Mouse (Mus musculus) gastrocnemius, adult 8-10 months (tissue): ENCODE results near the gene Clec3a. TPM values are rescaled to one million over a fixed set of nuclear protein-coding genes. Genes with fewer than 3 reads are reported as not detected.
A peak's percentile ranks its signal among the peaks of the same experiment; 100 is the strongest.

ENCODE experiments used
- DNase-seq, 2 experiments: peaks; one replicate each; pipeline ENCODE4 v3.0.0; 2022; ENCODE audit warnings: low spot score in 2 of 2
- total RNA-seq, 4 experiments: library from RNA; stranded (reverse); gene quantifications; 2 replicates each; pipeline ENCODE4 v1.2.4; 2022

Gene Clec3a
- not detected for total RNA-seq

GRCm38 (mm10) chr8:114417786-114418185 lies at the start of gene Clec3a:
TSS of gene Clec3a (plus strand) at chr8:114418086.
- no peak for DNase-seq

DNA sequence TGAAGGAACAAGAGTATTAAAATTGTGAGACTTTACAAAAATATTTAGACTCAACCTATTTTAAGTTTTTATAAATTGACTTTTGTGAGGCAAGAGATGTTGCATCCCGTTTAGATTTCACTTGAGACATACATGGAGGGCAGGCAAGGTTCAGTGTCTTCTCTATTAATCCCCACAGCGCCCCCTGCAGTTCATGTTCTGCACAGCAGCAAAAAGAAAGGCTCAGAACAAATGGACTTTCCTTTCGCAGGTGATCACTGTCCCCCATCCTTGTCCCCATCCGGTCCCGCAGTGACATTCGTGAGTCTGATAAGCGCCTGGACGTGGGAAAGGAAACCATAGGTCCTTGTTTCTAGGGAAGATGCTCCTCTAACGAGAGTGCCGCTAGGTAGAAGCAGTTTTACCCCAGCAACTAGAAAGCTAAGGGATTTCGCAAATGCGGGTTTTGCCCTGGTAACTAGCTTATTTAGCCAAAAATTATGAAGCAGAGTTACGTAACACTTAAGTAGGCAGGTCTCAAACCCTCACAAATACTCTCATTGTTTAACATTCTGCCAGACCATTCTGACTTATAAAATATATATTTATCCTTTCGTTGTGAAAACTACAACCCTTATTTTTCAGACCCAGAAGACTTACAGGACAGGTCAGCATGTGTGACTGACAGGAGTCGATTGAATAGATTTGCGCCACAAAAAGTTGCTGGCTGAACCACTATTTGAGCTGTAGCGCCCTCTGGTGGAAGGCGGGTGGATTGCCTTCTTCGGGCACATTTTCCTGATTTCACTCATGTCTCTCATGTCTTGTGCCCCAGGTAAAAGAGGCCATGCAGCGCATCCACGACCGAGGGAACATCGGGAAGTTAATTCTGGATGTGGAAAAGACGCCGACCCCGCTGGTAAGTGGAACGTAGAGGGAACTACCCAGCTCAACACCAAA lies 48.6 kb upstream of the Clec3a start:
- peak; percentile 32 to 35 for DNase-seq

DNA sequence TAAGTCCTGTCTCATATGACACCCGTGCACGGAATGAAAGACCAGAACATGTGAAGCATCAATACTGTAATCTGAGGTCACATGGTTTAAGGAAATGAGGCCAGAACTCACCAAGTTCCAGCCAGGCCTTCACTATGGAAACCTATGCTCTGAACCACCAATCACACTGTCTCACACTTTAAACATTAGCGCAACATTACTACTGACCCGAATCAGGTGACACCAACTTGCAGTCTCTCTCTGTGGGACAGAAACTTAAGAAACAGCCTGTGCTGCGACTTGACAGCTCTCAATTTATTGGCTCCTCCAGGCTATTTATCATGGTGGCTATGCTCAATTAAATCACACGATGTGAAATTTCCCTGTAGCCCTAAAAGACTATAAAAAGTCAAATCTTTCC lies 43.5 kb upstream of the Clec3a start:
- DNase-seq, result no peak

DNA sequence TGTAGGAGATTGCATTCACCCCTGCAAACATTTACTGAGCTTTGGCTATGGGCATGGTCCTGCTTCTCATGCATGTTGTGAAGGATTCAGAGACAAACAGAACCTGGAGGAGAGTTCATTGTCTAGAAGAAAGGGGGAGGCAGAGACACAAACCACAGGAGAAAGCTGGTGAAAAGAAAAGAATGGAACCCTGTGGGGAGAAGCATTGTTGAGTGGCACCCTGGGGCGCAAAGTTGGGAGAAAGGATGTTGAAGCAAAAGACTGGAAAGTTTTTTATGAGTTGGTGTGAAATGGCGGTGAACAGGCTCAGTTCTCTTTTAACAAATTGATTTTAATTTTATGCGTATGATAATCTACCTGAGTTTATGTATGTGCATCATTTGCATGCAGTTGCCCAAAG lies 33.7 kb upstream of the Clec3a start:
- no peak for DNase-seq

DNA sequence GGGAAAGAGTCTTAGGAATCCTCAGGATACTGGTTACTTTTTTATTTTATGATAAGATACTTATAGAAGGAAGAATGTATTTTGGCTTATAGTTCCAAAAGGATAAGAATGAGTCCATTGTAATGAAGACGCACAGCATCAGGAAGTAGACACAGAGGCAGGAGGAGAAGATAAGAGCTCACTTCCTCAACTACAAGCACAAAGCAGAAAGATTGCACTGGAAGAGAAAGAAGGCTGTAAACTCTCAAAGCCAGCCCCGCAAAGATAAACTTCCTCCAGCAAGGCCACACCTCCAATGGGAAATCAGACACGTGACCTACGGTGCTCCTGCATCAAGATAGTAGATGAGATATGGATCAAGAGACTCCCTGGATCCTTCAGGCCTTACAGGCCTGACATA lies 30.4 kb upstream of the Clec3a start:
- no peak for DNase-seq

DNA sequence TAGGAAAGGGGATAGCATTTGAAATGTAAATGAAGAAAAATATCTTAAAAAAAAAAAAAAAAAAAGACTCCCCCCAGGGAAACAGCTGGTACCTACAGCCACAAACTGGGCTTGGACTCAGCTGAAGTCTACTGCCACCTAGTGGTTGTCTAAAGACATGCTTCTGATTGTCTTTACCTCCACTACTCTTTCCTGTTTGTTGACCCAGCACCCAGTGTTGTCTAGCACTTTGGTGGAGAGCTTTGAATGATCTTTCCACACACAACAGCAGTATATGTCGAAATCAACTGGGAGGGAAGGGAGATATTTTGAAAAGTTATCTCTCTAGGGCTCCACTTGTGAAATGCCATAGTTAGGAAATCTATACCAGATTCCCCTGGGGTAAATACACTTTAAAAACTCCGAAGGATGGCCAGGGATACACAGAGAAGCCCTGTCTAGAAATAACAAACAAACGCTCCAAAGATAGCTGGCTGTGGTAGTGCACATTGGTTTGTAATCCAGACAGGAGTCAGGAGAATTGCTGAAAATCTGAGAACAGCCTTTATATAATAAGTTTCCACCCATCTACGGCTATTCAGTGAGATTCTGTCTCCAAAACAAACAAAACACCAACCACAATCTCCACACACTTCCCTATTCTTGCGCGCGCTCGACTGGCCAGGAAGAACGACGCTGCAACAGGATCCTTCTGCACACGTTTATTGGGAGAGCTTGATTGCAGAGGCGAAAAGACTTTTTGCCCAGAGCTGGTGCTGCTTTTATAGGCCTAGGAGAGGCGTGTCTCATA lies 27.2 kb upstream of the Clec3a start:
- DNase-seq, result no peak

GRCm38 (mm10) chr8:114398326-114398725 lies 19.6 kb upstream of the Clec3a start:
- no peak for DNase-seq

- DNase-seq, result no peak
Observed at GRCm38 (mm10) chr8:114399273-114399672, 18.6 kb upstream of the Clec3a start.

DNA sequence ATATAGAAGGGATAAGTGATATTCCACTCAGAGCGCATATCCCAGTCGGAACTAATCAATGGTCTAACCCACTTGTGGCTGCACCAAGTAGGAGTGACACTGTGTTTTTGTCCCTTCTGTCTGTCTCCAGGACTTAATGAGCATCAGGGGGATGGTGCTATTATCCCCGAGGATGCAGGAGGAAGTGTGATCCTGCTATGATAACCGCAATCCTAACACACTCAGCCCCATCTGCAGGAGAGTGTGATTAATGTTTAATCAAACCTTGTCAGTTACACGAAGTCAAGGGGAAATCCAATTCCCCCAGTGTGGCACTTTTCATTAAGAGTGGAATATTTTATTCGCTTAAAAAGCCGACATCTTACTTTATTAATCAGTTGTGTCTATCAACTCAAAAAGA lies 16.2 kb upstream of the Clec3a start:
- no peak for DNase-seq

DNA sequence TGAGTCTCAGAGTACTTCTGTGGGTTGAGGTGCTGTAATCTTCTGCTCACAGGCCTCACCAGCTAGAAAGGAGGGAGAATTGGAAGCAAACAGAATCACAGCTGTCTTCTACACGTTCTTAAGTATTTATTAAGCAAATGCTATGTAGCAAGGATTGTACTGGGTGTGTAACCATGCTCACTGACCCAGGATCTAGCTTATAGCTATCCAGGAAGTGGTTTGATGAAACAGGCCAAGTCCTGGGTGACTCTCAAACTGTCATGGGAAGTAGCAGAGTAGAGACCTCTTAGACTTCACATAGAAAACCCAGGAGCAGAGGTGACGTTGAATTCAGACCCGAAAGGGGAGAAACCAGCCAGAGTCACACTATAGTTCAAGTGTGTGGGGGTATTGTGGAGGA lies 6.5 kb upstream of the Clec3a start:
- no peak for DNase-seq

DNA sequence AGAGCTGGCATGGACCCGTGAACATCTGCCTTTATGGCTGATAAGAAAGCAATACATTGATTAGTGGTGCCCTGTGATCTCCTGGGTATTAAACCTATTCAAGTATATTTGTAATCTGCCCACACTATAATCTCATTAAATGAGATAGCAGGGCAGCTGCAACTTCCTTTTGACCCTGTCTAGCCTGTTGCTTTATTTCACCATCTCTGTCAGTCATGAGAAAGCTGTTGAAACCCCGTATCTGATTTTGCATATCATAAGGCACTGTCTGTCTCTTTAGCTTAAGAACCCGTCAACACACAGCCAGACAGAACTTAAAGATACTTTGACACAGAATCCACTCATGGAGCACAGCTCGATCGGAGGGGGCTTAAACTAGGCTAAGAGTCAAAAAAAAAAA lies 600 bp downstream of the Clec3a start:
- DNase-seq, result no peak

DNA sequence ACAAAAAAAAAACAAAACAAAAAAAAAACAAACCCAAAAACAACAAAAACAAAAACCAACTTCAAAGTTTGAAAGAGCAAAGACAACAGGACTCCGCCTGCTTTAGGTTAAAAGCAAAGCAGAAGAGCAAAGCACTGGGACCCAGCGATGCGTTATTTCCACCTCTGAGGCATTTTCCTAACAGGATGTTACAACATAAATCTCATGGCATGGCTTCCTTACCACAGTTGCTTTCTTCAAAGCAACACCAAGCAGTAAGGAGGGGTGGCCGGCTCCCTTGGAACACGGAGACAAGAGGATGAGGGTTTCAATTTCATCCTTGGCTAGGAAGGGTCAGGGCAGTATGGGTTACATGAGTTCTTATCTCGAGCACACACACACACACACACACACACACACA lies 1.0 kb downstream of the Clec3a start:
- DNase-seq, result no peak

DNA sequence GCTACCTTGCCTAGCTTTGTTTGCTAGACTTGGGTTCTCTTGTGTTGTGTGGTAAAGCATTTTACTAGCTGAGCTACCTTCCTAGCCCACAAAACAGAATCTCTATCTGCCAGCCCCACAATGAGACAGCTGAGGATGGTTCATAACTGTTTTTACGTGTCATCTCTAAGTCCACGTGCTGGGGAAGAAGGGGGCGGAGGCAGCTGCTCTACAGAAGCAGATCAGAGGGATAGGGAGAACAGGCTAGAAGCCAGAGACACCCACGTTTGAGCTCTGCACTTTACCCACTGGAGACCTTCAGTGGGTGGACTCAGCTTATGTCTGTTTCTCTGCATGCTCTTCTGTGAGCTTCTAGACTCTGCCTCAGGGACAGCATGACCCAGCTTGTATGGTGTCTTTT lies 3.7 kb downstream of the Clec3a start:
- no peak for DNase-seq

DNA sequence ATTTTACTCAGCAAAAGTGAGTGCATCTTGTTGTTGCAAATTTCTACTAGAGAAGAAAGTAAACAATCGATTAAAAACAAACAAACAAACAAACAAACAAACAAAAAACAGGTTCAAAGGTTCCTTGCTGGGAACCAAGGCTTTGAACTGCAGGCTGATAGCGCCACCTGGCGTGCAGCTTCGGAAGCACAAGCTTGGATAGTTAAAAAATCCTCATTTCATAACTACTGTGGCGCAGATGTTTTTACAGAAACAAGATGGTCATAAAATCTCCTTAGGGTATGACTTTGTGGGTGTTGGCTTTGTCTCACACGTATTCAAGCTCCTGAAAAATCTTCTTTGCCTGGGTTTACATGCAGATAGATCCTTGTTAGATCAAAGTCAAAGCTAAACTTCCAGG lies 20.4 kb downstream of the Clec3a start:
- no peak for DNase-seq

DNA sequence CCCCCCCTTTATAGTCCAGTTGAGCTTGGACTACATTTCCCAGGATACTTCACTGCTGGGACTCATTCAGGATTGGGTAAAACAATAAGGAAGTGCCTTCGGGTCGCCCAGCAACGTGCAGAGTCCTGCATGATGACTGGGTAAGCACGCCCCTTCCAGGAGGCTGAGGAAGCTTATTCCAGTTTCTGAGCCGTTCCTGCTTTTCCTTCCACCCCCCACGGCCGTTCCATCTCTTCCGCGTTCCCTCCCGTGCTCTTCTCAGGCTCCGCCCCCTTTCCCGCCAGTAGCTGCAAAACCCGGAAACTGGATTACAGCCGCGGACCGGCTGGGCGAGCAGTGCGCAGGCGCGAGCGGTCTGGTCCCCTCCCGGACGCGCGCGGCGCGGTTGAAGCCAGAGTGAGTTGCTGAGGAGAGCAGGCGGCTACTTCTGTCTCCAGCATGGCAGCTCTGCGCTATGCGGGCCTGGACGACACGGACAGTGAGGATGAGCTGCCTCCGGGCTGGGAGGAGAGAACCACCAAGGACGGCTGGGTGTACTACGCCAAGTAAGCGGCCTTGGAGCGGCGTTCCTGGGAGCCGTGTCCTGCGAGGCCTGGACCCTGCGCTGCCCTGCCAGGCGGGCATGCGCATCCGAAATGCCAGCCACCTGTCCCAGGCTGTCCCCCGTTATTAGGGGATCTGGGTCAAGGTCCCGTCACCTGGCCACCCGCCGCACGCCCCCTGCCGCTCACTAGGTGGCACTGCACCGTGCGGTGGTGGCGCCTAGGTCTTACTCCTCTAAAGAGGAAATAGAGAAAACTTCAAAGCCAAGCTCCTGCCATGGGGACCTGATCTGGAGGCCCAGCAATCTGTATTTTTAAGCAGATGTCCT lies 21.7 kb downstream of the Clec3a start, which contains the start of gene Wwox:
TSS of gene Wwox (plus strand) at position 322 of the 871 bp plus-strand sequence.
- peak; percentile 98 to 99 for DNase-seq

GRCm38 (mm10) chr8:114440205-114440589 lies 22.3 kb downstream of the Clec3a start:
- DNase-seq, result no peak

DNA sequence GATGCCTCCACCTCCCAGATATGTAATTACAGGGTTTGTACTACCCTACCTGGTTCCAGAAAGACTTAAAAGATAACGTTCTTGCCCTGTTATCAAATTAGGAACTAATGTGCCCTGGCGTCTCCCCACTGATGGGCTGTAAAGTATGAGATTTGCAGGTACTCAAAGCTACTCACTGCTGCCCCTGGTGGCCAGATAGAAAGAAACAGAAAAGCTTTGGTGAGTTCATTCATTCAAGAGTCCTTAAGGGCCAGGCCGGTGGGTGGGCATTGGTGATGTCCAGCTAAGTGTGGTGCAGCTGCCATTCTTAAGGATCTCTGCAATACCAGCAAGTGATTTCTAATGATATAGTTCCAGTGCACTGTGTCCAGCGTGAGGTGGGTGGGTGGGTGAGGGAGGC lies 23.7 kb downstream of the Clec3a start:
- no peak for DNase-seq

GRCm38 (mm10) chr8:114446884-114447283 lies 29.0 kb downstream of the Clec3a start:
- no peak for DNase-seq

GRCm38 (mm10) chr8:114452278-114452677 lies 34.4 kb downstream of the Clec3a start:
- no peak for DNase-seq

- DNase-seq, result no peak
Observed at GRCm38 (mm10) chr8:114452781-114453221, 34.9 kb downstream of the Clec3a start.

DNA sequence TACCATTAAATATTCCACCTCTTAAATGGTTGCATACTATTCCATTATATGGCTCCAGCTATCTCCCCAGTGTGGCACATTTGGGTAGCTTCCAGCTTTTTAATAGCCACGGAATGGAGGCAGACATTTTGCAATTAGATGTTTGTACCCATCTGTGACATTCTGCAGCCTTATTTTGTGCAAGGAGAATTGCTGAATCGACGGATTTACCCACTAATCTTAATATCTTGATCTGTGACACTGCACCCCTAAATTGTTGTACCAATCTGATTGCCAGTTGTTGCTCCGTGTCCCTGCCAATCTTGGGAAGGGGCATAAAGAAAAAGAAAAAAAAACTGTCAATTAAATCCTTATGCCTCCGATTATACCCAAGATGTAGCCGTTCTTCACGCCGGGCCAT lies 37.4 kb downstream of the Clec3a start:
- no peak for DNase-seq
